Mouse (Mus musculus) MN1 (cell line): ENCODE data around the gene Msantd2.

Experiments
- DNase-seq: peaks from one replicate; pipeline ENCODE4 v3.0.0-alpha.2; 2016; ENCODE audit warnings: low spot score

Gene Msantd2

GRCm38 (mm10) chr9:37488611-37489396 lies at the start of gene Msantd2:
Msantd2 (plus strand) TSS chr9:37489319.
- DNase-seq, result peak; percentile 80

- no peak for DNase-seq
Observed at GRCm38 (mm10) chr9:37452401-37452800, 36.7 kb upstream of the Msantd2 start.

GRCm38 (mm10) chr9:37453328-37453727 lies 35.8 kb upstream of the Msantd2 start:
- no peak for DNase-seq

GRCm38 (mm10) chr9:37454011-37454492 lies 35.1 kb upstream of the Msantd2 start:
- no peak for DNase-seq

GRCm38 (mm10) chr9:37454991-37455390 lies 34.1 kb upstream of the Msantd2 start:
- no peak for DNase-seq

- no peak for DNase-seq
Observed at GRCm38 (mm10) chr9:37455868-37456267, 33.3 kb upstream of the Msantd2 start.

- no peak for DNase-seq
Observed at GRCm38 (mm10) chr9:37456481-37456910, 32.6 kb upstream of the Msantd2 start.

- no peak for DNase-seq
Observed at GRCm38 (mm10) chr9:37457151-37457550, 32.0 kb upstream of the Msantd2 start.

GRCm38 (mm10) chr9:37459665-37460042 lies 29.5 kb upstream of the Msantd2 start:
- no peak for DNase-seq

- DNase-seq, result no peak
Observed at GRCm38 (mm10) chr9:37460043-37460960, 28.8 kb upstream of the Msantd2 start.

GRCm38 (mm10) chr9:37460961-37461340 lies 28.2 kb upstream of the Msantd2 start:
- no peak for DNase-seq

- DNase-seq, result no peak
Observed at GRCm38 (mm10) chr9:37461571-37461970, 27.5 kb upstream of the Msantd2 start.

- DNase-seq, result peak; percentile 43
Observed at GRCm38 (mm10) chr9:37462764-37463163, 26.4 kb upstream of the Msantd2 start.

- DNase-seq, result no peak
Observed at GRCm38 (mm10) chr9:37473611-37474125, 15.5 kb upstream of the Msantd2 start.

GRCm38 (mm10) chr9:37474923-37475322 lies 14.2 kb upstream of the Msantd2 start:
- DNase-seq, result no peak

GRCm38 (mm10) chr9:37485146-37485545 lies 4.0 kb upstream of the Msantd2 start:
- DNase-seq, result no peak

- DNase-seq, result no peak
Observed at GRCm38 (mm10) chr9:37488041-37488440, 1.1 kb upstream of the Msantd2 start.

GRCm38 (mm10) chr9:37489446-37490120 lies 464 bp downstream of the Msantd2 start:
- peak; percentile 64 for DNase-seq

- no peak for DNase-seq
Observed at GRCm38 (mm10) chr9:37495761-37496160, 6.6 kb downstream of the Msantd2 start.

- DNase-seq, result no peak
Observed at GRCm38 (mm10) chr9:37496325-37496724, 7.2 kb downstream of the Msantd2 start.

- DNase-seq, result no peak
Observed at GRCm38 (mm10) chr9:37500201-37500600, 11.1 kb downstream of the Msantd2 start.

- no peak for DNase-seq
Observed at GRCm38 (mm10) chr9:37501170-37501569, 12.1 kb downstream of the Msantd2 start.
